Mouse (Mus musculus) heart, postnatal 0 days (tissue): ENCODE measurements at regions not wholly inside any gene's neighbourhood (a gene's known extent, or its start where the extent isn't known, plus 50 kb on each side); places are given as distances from the start of the nearest gene placed in this dataset.

Experiments used
- ATAC-seq: fragments of 200-750 bp; cut with Nextera tagmentation; 2 replicates; pipeline ENCODE4 v1.8.0; 2017; ENCODE audit warnings: low read depth, moderate number of reproducible peaks, moderate library complexity; ENCODE audit not compliant: insufficient read depth
- DNase-seq: peaks from one replicate; pipeline ENCODE4 v3.0.0-alpha.2; 2016; ENCODE audit warnings: low spot score
- H3K27ac ChIP-seq: fragments of 300-500 bp; sonication (generic); 2 replicates; pipeline ENCODE4 v1.5.1; 2014; ENCODE audit warnings: low read depth, mild to moderate bottlenecking
- H3K27me3 ChIP-seq: fragments of 300-500 bp; sonication (generic); 2 replicates; pipeline ENCODE4 v1.6.1; 2014; ENCODE audit warnings: low read length, mixed read lengths; ENCODE audit not compliant: control insufficient read depth, insufficient read depth
- H3K36me3 ChIP-seq: fragments of 300-500 bp; sonication (generic); replicated peaks from 2 replicates; pipeline ENCODE4 v1.6.1; 2014; ENCODE audit warnings: low read length, mixed read lengths; ENCODE audit not compliant: control insufficient read depth, insufficient read depth
- H3K4me1 ChIP-seq: fragments of 300-500 bp; sonication (generic); 2 replicates; pipeline ENCODE4 v1.6.1; 2014; ENCODE audit warnings: antibody characterized with exemption; ENCODE audit not compliant: control insufficient read depth, insufficient read depth
- H3K4me2 ChIP-seq: fragments of 300-500 bp; sonication (generic); 2 replicates; pipeline ENCODE4 v1.6.1; 2014; ENCODE audit warnings: low read depth, mild to moderate bottlenecking, low read length, moderate library complexity
- H3K4me3 ChIP-seq: fragments of 300-500 bp; sonication (generic); 2 replicates; pipeline ENCODE4 v1.5.1; 2014; ENCODE audit warnings: low read depth, low read length
- H3K9ac ChIP-seq: fragments of 300-500 bp; sonication (generic); replicated peaks from 2 replicates; pipeline ENCODE4 v1.6.1; 2014; ENCODE audit warnings: low read depth, low read length, mixed read lengths
- H3K9me3 ChIP-seq: fragments of 300-500 bp; sonication (generic); replicated peaks from 2 replicates; pipeline ENCODE4 v1.6.1; 2016; ENCODE audit warnings: low read length; ENCODE audit not compliant: control insufficient read depth
- CTCF ChIP-seq: IDR thresholded peaks from 2 replicates; pipeline ENCODE4 v1.5.1; 2016; ENCODE audit warnings: antibody characterized with exemption, control low read depth, low read depth
- EP300 ChIP-seq: IDR thresholded peaks from 2 replicates; pipeline ENCODE4 v1.6.1; 2016; ENCODE audit warnings: antibody characterized with exemption, low read depth
- WGBS: fragments of 180-500 bp; shearing (Covaris S2); extraction: QIAGEN DNeasy Blood & Tissue Kit; methylation state at CpG from one replicate; pipeline ENCODE4 v1.1.7; 2014; 5-methylcytosine and 5-hydroxymethylcytosine counted together

DNA sequence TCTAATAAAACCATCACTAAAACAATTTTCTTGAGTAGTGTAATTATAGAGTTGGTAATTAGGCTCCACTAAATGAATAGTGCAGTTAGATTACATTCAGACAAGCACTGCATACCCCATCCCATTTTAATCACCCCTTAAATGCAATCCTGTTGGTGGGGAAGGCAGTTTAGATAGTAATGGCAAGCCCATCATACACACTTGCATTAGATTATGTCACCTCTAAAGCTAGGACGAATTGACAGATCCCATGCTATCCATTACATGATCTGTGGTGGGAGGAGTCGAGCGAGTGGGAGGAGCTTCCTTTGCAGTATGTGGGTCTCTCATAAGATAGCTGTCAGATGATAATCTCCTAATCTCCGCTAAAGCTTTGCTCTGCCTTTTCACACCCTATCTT lies 247.9 kb upstream of the Prkcq start:
- H3K9me3 ChIP-seq = no peaks in the 10 kb centered on the region
- WGBS = 51% methylated on average over 4 of the region's 4 CpGs
- no peak overlapping the region for H3K4me2 ChIP-seq
- no peak for ATAC-seq
- H3K27me3 ChIP-seq = no peaks in the 10 kb centered on the region
- TF ChIP-seq EP300 = no peak
- TF ChIP-seq CTCF = no peak
- H3K27ac ChIP-seq = no peak overlapping the region
- no peaks in the 10 kb centered on the region for H3K36me3 ChIP-seq
- no peak overlapping the region for H3K4me3 ChIP-seq
- no peak overlapping the region for H3K9ac ChIP-seq
- H3K4me1 ChIP-seq = no peaks in the 10 kb centered on the region
- DNase-seq = no peak

DNA sequence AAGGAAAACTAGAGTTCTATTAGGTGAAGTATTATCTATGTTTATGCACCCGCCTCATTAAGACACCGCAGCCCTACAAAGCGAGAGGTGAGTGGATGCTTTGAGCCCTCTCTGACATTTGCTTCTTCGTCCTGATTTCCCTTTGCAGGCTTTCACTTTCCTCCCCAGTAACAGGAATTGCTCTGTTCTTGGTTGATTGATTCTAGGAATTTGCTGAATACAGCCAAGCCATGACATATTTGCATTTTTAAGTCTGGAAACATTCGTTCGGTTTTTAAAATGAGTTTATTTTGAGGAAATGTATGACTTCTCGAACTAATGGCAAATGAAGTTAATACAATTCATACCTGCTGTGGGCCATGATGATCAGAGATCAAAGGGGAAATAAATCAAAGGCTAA lies 246.5 kb upstream of the Prkcq start:
- no peak for TF ChIP-seq CTCF
- TF ChIP-seq EP300 = no peak
- 71% methylated on average over 7 of the region's 7 CpGs for WGBS
- no peak overlapping the region for H3K4me2 ChIP-seq
- H3K27me3 ChIP-seq = no peaks in the 10 kb centered on the region
- no peaks in the 10 kb centered on the region for H3K36me3 ChIP-seq
- H3K4me3 ChIP-seq = no peak overlapping the region
- ATAC-seq (no peak), DNase-seq (no peak)
- no peak overlapping the region for H3K27ac ChIP-seq
- H3K9me3 ChIP-seq = no peaks in the 10 kb centered on the region
- no peak overlapping the region for H3K9ac ChIP-seq
- no peaks in the 10 kb centered on the region for H3K4me1 ChIP-seq

GRCm38 (mm10) chr2:10937405-10937804 lies 234.5 kb upstream of the Prkcq start:
- H3K27ac ChIP-seq = no peak overlapping the region
- H3K9ac ChIP-seq = no peak overlapping the region
- TF ChIP-seq EP300 (no peak), CTCF (no peak)
- no peaks in the 10 kb centered on the region for H3K4me1 ChIP-seq
- H3K36me3 ChIP-seq = no peaks in the 10 kb centered on the region
- ATAC-seq = no peak
- 58% methylated on average over 1 of the region's 1 CpGs for WGBS
- no peak overlapping the region for H3K4me2 ChIP-seq
- DNase-seq = no peak
- no peaks in the 10 kb centered on the region for H3K27me3 ChIP-seq
- no peaks in the 10 kb centered on the region for H3K9me3 ChIP-seq
- no peak overlapping the region for H3K4me3 ChIP-seq

DNA sequence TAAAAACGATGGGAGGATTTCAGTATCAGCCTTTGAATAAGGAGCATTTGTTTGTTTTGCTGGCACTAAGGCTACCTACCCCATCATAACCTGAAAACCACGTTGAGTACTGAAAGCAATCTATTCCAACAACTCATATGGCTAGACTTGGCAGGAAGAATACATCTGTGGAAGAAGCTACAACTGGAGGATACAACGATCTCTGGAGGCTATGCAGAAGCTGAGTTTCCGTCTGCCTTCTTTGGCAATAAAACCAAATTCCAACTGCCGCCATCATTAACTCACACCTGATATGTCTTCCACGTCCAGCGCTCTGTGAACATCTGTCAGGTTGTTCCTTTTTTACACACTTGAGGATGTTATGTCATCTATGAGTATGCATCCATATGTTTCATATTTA lies 206.7 kb upstream of the Prkcq start:
- Histone ChIP-seq H3K4me2 (no peak overlapping the region), H3K9ac (no peak overlapping the region), H3K36me3 (no peaks in the 10 kb centered on the region), H3K27ac (no peak overlapping the region), H3K4me1 (no peaks in the 10 kb centered on the region), H3K4me3 (no peak overlapping the region), H3K9me3 (no peaks in the 10 kb centered on the region), H3K27me3 (no peaks in the 10 kb centered on the region)
- ATAC-seq (no peak), DNase-seq (no peak)
- TF ChIP-seq EP300 = no peak
- TF ChIP-seq CTCF = no peak
- 62% methylated on average over 7 of the region's 7 CpGs for WGBS

GRCm38 (mm10) chr2:10966891-10967290 lies 205.0 kb upstream of the Prkcq start:
- WGBS = 35% methylated on average over 2 of the region's 2 CpGs
- ATAC-seq = no peak
- no peak overlapping the region for H3K4me2 ChIP-seq
- H3K27me3 ChIP-seq = no peaks in the 10 kb centered on the region
- DNase-seq = no peak
- H3K27ac ChIP-seq = no peak overlapping the region
- H3K36me3 ChIP-seq = no peaks in the 10 kb centered on the region
- no peaks in the 10 kb centered on the region for H3K4me1 ChIP-seq
- no peak overlapping the region for H3K9ac ChIP-seq
- no peaks in the 10 kb centered on the region for H3K9me3 ChIP-seq
- TF ChIP-seq EP300 (no peak), CTCF (no peak)
- H3K4me3 ChIP-seq = no peak overlapping the region

- Histone ChIP-seq H3K27me3 (no peaks in the 10 kb centered on the region), H3K4me1 (no peaks in the 10 kb centered on the region), H3K27ac (no peak overlapping the region), H3K36me3 (no peaks in the 10 kb centered on the region), H3K9ac (no peak overlapping the region), H3K4me3 (no peak overlapping the region), H3K9me3 (no peaks in the 10 kb centered on the region), H3K4me2 (no peak overlapping the region)
- DNase-seq (no peak), ATAC-seq (no peak)
- 81% methylated on average over 10 of the region's 10 CpGs for WGBS
- no peak for TF ChIP-seq CTCF
- TF ChIP-seq EP300 = no peak
Observed at GRCm38 (mm10) chr2:10969111-10969689, 202.7 kb upstream of the Prkcq start.
